Mouse (Mus musculus) brain, embryonic 14.5 days (tissue): ENCODE measurements around the gene Hdhd5.

Experiments
- CTCF ChIP-seq: fragments of 200-500 bp; IDR thresholded peaks from 2 replicates; pipeline ENCODE4 v1.5.1; 2012; ENCODE audit warnings: inconsistent platforms, mild to moderate bottlenecking, moderate library complexity, borderline replicate concordance; ENCODE audit not compliant: insufficient read depth, insufficient read length; ENCODE audit errors: extremely low read depth
- POLR2A ChIP-seq: fragments of 200-500 bp; IDR thresholded peaks from 2 replicates; pipeline ENCODE4 v1.6.1; 2012; ENCODE audit warnings: mild to moderate bottlenecking, inconsistent platforms, borderline replicate concordance; ENCODE audit not compliant: poor library complexity, insufficient read depth, insufficient read length, severe bottlenecking; ENCODE audit errors: extremely low read depth

DNA sequence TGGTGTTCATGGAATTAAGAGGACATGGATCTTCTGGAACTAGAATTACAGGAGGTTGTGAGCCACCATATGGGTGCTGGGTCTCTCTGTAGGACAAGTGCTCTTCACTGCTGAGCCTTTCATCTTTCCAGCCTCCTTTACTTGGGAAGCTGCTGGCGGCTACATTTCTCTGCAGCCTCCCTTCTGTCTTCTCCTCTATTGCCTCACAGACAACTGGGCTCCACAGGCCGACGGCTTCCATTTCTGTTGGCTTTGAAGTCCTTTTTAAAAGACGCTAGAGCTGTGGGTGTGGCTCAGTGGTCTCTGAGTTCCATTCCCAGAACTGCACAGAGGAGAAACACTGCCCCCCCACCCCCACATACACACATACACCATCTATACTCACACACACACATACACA is 65.7 kb downstream of the Hdhd5 start:
- TF ChIP-seq CTCF (no peak), POLR2A (no peak)
